In the genomic region with DNA sequence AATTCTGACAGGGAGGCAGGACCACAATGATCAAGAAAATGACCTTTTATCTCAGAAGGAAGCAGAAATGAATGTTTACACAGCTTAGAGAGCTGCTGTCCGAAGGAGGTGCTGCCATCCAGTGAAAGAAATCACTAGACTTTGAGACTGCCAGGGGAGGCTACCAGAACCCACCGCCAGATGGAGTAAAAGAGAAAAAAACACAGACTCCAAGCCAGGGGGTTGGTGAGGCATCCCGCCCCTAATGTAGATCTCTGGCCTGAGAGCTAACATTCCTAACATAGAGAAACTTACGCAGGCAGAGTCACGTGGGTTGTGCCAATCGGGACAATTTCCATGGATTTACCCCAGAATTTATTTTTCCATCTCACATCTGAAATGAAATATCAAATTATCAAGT, we compare ENCODE assay signal across 9 mouse cellular contexts. TPM values are rescaled to one million over a fixed set of nuclear protein-coding genes. Genes with fewer than 3 reads are reported as not detected.
A peak's percentile ranks its signal among the peaks of the same experiment; 100 is the strongest.
DNase-seq lines count a peak whose midpoint lies in the region; ATAC-seq and TF ChIP-seq lines count a peak whose summit lies in the region.
"Had no signal": no experiment of that assay in that cellular context is flagged by ENCODE, and none has a peak within 500 bp of the region (broad histone marks: within the 10 kb centered on the region; RNA-seq: fewer than 3 reads in every experiment).

No protein-coding gene starts in this region.

- DNase-seq in cerebellum, adult 2 months = peak in 1 of 2 experiments; percentile 17
- no peak for DNase-seq in cerebellum, adult 11-12 months
- peak; percentile 67 to 71 for DNase-seq in left cerebral cortex, postnatal 14 days (ENCODE audit: low spot score in 2 of 2)
- DNase-seq in left cerebral cortex, adult 8-10 months (ENCODE audit: low spot score in 2 of 2) = no peak
- DNase-seq in ZHBTc4 (ENCODE audit: low read depth, low spot score) = peak; percentile 72
- DNase-seq in midbrain, postnatal 0 days (ENCODE audit: low spot score) = peak; percentile 61
- DNase-seq in urinary bladder, adult 18-20 months (ENCODE audit: low spot score in 2 of 2) = no peak
- DNase-seq: liver, embryonic 13.5 days had no signal

- no peak overlapping the region for H3K4me2 ChIP-seq in intestine, embryonic 15.5 days (replicated peaks)
- H3K4me2 ChIP-seq in midbrain, postnatal 0 days (ENCODE audit: low read depth, low read length, poor library complexity, severe bottlenecking) = no peak overlapping the region
- H3K4me2 ChIP-seq: liver, embryonic 13.5 days had no signal

- no peaks in the 10 kb centered on the region for H3K27me3 ChIP-seq in cerebellum, adult 2 months (ENCODE audit: control insufficient read depth, insufficient read depth, low read length)
- no peaks in the 10 kb centered on the region for H3K27me3 ChIP-seq in intestine, embryonic 15.5 days (replicated peaks)
- no peaks in the 10 kb centered on the region for H3K27me3 ChIP-seq in midbrain, postnatal 0 days (ENCODE audit: insufficient read depth, low read length)
- H3K27me3 ChIP-seq: liver, embryonic 13.5 days had no signal

- WGBS in cerebellum, adult 2 months = 45% methylated on average over 6 of the region's 6 CpGs
- WGBS in intestine, embryonic 15.5 days = 24% methylated on average over 6 of the region's 6 CpGs
- WGBS in midbrain, postnatal 0 days = 45% methylated on average over 6 of the region's 6 CpGs

- TF ChIP-seq CTCF in cerebellum, adult 2 months (IDR thresholded peaks at IDR 0.05; ENCODE audit: borderline replicate concordance, insufficient read depth, low read depth, low read length) = peak; percentile 42; the same call in 1 of the 2 replicates
- peak; percentile 83 for TF ChIP-seq CTCF in midbrain, postnatal 0 days (IDR thresholded peaks at IDR 0.05)

- peak; percentile 57; the same call in 1 of the 2 replicates for ATAC-seq in intestine, embryonic 15.5 days
- no peak for ATAC-seq in midbrain, postnatal 0 days (ENCODE audit: low FRiP score)

- TF ChIP-seq POLR2A in cerebellum, adult 2 months (IDR thresholded peaks at IDR 0.05; ENCODE audit: borderline replicate concordance, insufficient read depth, low read length) = no peak

- no peaks in the 10 kb centered on the region for H3K4me1 ChIP-seq in cerebellum, adult 2 months (ENCODE audit: control insufficient read depth, insufficient read depth, low read length)
- no peaks in the 10 kb centered on the region for H3K4me1 ChIP-seq in intestine, embryonic 15.5 days (replicated peaks)
- H3K4me1 ChIP-seq in midbrain, postnatal 0 days (ENCODE audit: insufficient read depth, low read length) = no peaks in the 10 kb centered on the region
- H3K4me1 ChIP-seq: liver, embryonic 13.5 days had no signal

- H3K9ac ChIP-seq in intestine, embryonic 15.5 days = no peak overlapping the region
- H3K9ac ChIP-seq in midbrain, postnatal 0 days (replicated peaks; ENCODE audit: low read length, poor library complexity, severe bottlenecking) = no peak overlapping the region
- H3K9ac ChIP-seq: liver, embryonic 13.5 days had no signal

- H3K4me3 ChIP-seq in cerebellum, adult 2 months (replicated peaks; ENCODE audit: insufficient read depth, low read depth, low read length) = no peak overlapping the region
- H3K4me3 ChIP-seq in intestine, embryonic 15.5 days (replicated peaks) = no peak overlapping the region
- no peak overlapping the region for H3K4me3 ChIP-seq in midbrain, postnatal 0 days (ENCODE audit: low read depth, low read length)
- H3K4me3 ChIP-seq: liver, embryonic 13.5 days had no signal

- no peaks in the 10 kb centered on the region for H3K9me3 ChIP-seq in intestine, embryonic 15.5 days
- H3K9me3 ChIP-seq in midbrain, postnatal 0 days (ENCODE audit: low read length) = no peaks in the 10 kb centered on the region
- H3K9me3 ChIP-seq: liver, embryonic 13.5 days had no signal

- H3K27ac ChIP-seq in cerebellum, adult 2 months (ENCODE audit: insufficient read depth, low read length) = no peak overlapping the region
- no peak overlapping the region for H3K27ac ChIP-seq in intestine, embryonic 15.5 days
- no peak overlapping the region for H3K27ac ChIP-seq in midbrain, postnatal 0 days (ENCODE audit: low read depth, low read length)
- H3K27ac ChIP-seq: liver, embryonic 13.5 days had no signal

- no peaks in the 10 kb centered on the region for H3K36me3 ChIP-seq in intestine, embryonic 15.5 days
- H3K36me3 ChIP-seq in midbrain, postnatal 0 days (ENCODE audit: insufficient read depth, low read length) = no peaks in the 10 kb centered on the region
- H3K36me3 ChIP-seq: liver, embryonic 13.5 days had no signal

- intact Hi-C loops in left cerebral cortex, postnatal 14 days (cut with DNase I) = loop anchor here (2.0 kb wide), 1 partner anchor 228 kb away; no protein-coding TSS in a partner anchor

RNA-seq across cellular contexts. Expression of a gene that starts 45.4 kb away (rescaled TPM):
- 16.1 and 17.0 TPM in 2 replicates for polyA plus RNA-seq in cerebellum, adult 2 months (2012; rRNA removed)
- total RNA-seq in left cerebral cortex, postnatal 14 days (2021) = 10 to 100 TPM; 12.1 to 14.2 TPM
- 10 to 100 TPM; 14.1 to 14.8 (median 14.3) TPM for total RNA-seq in left cerebral cortex, adult 8-10 months (2022)
- polyA plus RNA-seq in intestine, embryonic 15.5 days (2015; fragmentation: Nextera tagmentation; extraction: Ambion mirVana) = 29.1 and 31.1 TPM in 2 replicates
- total RNA-seq in midbrain, postnatal 0 days (2014; rRNA removed) = 22.7 and 25.8 TPM in 2 replicates
- 88.6 and 89.5 TPM in 2 replicates for polyA plus RNA-seq in midbrain, postnatal 0 days (2015; fragmentation: Nextera tagmentation; extraction: Ambion mirVana)

Comparison
In these comparisons a context has a peak if more than half of its experiments do, and no peak if none do; other contexts are left out.
1. DNase-seq: peak in left cerebral cortex, postnatal 14 days (2 of 2), ZHBTc4 (single experiment) and midbrain, postnatal 0 days (single experiment); none in cerebellum, adult 11-12 months (single experiment), left cerebral cortex, adult 8-10 months (0 of 2) and urinary bladder, adult 18-20 months (0 of 2).